Mouse (Mus musculus): Measurements from ENCODE around the gene Rec8. TPM values are rescaled to one million over a fixed set of nuclear protein-coding genes. Genes with fewer than 3 reads are reported as not detected.

Gene Rec8
- total RNA-seq, 1 experiment from 2014 or later, result 8.1 TPM

DNA sequence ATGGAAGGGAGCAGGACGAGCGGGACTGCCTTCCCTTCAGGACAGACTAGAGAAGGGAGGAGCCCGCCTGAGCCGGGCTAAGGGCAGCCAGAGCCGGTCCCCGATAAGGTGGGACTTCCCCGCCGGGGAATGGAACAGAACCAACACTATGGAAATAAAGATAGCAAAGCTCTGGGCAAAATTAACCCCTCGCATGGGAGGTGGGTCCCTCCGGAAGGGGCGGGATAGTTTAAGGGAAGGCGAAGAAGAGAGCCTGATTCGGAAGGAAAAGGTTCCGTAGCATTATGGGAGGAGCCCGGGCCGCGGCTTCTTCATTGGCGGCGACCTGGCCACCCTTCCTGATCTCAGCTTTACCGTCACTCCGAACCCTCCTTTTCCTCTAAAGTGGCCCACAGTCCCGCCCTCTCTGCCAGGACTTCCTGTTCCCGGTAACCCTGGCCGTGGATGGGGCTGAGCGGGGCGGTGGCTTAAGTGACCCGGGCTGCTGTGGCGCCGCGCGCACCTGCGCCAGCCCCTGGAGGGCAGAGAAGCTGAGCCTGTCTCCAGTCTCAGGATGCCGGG is 26.4 kb upstream of the Rec8 start, which contains the start of gene Rnf31:
TSS of gene Rnf31 (plus strand) at position 378 of the 561 bp plus-strand sequence.
- peak; percentile 85 for ATAC-seq (replicated peaks; ENCODE audit: low read depth, poor library complexity, severe bottlenecking)

DNA sequence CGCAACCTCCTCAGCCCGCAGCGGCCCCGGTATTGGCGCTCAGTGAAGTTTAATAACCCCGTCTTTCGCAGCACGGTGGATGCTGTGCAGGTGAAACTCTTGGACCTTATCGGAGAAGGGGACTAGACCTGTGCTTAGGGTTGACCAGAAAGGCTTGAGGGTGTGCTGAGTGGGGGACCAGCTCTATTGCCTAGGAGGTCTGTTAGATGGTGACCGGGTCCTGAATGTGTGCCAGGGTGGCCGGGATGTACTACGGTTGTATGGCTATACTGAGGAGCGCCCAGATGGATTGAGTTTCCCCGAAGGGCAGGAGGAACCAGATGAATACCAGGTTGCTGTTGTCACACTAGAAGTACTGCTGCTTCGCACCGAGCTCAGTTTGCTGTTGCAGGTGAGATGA is 25.6 kb upstream of the Rec8 start:
- no peak for ATAC-seq (replicated peaks; ENCODE audit: low read depth, poor library complexity, severe bottlenecking)

GRCm38 (mm10) chr14:55596036-55596690 is 21.7 kb upstream of the Rec8 start:
- no peak for ATAC-seq (replicated peaks; ENCODE audit: low read depth, poor library complexity, severe bottlenecking)

GRCm38 (mm10) chr14:55598521-55599390 is 19.1 kb upstream of the Rec8 start:
- ATAC-seq (replicated peaks; ENCODE audit: low read depth, poor library complexity, severe bottlenecking), result no peak

DNA sequence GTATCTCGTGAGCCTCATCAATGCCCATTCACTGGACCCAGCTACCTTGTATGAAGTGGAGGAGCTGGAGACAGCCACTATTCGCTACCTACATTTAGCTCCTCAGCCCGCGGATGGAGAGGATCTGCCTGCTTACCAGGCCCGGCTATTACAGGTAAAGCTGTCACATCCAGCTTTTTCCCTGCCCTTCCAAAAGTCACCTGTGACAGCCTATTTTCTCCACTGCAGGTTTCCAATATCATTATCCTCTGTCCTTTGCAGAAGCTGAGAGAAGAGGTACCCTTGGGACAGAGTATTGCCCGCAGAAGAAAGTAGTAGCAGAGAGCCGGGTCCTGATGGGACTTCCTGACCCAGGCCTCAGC is 14.6 kb upstream of the Rec8 start, which contains the start of gene Irf9:
TSS of gene Irf9 (plus strand) at position 301 of the 362 bp plus-strand sequence.
- 0 out of 2 replicates have a peak, but pooled peaks have one; percentile 16 for ATAC-seq (replicated peaks; ENCODE audit: low read depth, poor library complexity, severe bottlenecking)

GRCm38 (mm10) chr14:55603633-55604576 is 13.9 kb upstream of the Rec8 start:
- peak; percentile 93 for ATAC-seq (replicated peaks; ENCODE audit: low read depth, poor library complexity, severe bottlenecking)

GRCm38 (mm10) chr14:55604823-55605222 is 13.0 kb upstream of the Rec8 start:
- ATAC-seq (replicated peaks; ENCODE audit: low read depth, poor library complexity, severe bottlenecking), result no peak

DNA sequence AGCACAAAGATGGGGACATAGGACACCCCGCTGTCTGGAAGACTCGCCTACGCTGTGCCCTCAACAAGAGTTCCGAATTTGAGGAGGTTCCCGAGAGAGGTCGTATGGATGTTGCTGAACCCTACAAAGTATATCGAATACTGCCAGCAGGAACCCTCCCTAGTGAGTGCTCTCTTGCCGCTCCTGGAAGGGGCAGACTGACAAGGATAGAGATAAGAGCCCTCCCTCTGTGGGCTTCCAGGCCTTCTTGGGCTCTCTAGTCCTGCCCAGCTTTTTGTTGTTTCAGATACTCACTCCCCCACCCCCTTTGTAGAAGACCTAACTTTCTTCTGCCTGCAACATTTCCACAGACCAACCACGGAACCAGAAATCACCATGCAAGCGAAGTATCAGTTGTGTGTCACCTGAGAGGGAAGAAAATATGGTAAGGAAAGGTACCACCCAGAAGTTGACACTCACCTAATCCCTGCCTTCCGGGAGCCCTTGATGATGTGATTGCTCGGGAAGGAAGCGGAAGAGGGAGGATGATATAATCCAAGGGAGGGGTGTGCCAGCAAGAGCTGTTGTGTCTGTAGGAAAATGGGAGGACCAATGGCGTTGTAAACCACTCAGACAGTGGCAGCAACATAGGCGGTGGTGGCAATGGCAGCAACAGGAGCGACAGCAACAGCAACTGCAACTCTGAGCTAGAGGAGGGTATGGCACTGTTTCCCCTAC is 11.9 kb upstream of the Rec8 start:
- no peak for ATAC-seq (replicated peaks; ENCODE audit: low read depth, poor library complexity, severe bottlenecking)

DNA sequence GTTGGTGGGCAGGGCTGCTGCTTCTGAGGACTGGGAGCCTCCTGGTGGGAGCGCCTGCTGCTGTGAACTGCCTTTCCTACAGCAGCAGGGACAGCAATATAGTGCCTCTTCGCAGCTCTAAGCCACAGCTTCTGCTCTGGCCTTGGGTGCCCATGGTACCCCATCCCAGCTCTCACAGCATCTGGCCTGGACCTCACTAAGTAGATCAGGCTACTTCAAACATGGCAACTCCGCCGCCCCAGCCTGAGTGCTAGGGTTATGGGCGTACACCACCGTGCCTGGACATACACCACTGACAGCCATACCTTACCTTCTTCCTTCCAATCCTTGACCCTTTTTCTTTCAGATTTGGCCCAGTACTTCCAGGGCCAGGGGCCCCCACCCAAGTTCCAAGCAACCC is 9.5 kb upstream of the Rec8 start:
- no peak for ATAC-seq (replicated peaks; ENCODE audit: low read depth, poor library complexity, severe bottlenecking)

DNA sequence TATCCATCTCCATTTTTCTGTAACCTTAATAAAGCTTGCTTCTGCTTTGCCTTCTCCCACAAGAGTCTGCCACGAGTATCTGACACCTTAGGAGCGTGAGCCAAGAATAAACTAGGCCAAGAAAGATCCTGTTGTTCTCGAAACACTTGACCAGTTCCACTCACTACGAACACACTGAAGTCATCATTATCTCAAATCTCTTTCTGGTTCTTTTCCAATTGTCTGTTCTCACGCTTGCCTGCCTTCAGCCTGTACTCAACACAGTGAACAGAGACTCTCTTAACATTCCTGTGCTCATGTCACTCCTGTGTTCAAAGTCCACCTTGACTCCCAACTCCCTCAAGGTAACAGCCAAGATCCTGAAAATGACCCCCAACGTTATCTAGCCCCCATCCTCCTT is 4.5 kb upstream of the Rec8 start:
- ATAC-seq (replicated peaks; ENCODE audit: low read depth, poor library complexity, severe bottlenecking), result no peak

DNA sequence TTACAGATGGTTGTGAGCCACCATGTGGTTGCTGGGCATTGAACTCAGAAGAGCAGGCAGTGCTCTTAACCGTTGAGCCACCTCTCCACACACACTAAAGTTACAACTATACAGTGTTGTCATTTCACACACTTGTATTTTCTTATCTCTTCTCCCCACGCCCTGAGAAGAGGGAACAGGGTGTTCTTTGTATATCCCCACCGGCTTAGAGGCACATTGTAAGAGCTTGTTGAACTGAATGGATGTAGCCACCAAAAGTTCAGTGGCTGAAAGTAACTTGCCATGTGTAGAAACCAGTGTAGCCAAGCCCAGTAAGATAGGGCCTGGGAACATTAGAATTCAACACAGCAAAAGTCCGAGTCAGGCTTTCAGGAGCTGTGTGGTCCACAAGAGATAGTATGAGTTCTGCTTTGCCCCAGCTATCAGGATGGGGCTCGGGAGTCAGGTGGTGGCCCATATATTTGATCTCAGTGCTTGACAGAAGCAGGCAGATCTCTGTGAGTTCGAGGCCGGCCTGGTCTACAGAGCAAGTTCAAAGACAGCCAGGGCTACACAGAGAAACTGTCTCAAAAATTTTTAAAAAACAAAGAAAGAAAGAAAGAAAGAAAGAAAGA is 3.2 kb upstream of the Rec8 start:
- ATAC-seq (replicated peaks; ENCODE audit: low read depth, poor library complexity, severe bottlenecking), result peak; percentile 13; the same call in 1 of the 2 replicates

- ATAC-seq (replicated peaks; ENCODE audit: low read depth, poor library complexity, severe bottlenecking), result no peak
Measured at GRCm38 (mm10) chr14:55615876-55616275, 2.0 kb upstream of the Rec8 start.

DNA sequence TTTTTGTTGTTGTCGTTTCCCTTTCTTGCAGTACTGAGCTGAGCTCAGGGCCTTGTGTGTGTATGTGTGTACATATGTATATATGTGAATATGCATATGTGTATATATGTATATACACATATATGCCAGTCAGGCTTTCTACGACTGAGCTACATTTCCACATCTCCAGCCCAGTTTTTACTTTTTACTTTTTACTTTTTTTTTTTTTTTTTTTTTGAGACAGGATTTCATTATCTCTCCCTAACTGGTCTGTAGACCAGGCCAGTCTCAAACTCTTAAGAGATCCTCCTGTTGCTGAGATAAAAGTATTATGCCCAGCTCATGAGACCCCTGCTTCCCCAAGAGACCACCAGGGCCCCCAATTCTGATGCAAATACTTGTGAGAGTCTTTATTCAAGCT is 993 bp upstream of the Rec8 start:
- no peak for ATAC-seq (replicated peaks; ENCODE audit: low read depth, poor library complexity, severe bottlenecking)

DNA sequence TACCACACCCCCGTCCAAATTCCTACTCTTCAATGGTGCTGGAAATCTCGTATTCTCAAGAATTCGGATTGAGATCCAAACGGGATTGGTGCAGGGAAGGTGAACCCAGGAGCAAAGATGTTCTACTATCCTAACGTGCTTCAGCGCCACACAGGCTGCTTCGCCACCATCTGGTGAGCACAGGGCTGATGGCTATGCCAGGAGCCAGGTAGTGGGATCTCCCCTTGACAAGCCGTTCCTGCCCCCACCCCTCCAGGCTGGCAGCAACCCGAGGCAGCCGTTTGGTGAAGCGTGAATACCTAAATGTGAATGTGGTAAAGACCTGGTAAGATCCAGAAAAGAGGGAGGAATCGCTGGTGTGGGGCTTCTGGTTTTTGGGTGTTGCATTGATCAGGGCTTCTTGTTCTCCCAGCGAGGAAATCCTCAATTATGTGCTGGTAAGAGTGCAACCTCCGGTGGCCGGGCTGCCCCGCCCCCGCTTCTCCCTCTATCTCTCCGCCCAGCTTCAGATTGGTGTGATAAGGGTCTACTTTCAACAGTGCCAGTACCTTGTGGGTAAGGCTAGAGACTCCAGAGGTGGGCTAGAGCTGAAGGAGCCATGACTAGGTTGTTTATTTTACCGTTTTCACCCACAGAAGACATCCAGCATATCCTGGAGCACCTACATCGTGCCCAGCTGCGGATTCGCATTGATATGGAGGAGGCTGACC is 804 bp downstream of the Rec8 start:
- ATAC-seq (replicated peaks; ENCODE audit: low read depth, poor library complexity, severe bottlenecking), result peak; percentile 63

GRCm38 (mm10) chr14:55628077-55628827 is 10.4 kb downstream of the Rec8 start:
- ATAC-seq (replicated peaks; ENCODE audit: low read depth, poor library complexity, severe bottlenecking), result no peak

DNA sequence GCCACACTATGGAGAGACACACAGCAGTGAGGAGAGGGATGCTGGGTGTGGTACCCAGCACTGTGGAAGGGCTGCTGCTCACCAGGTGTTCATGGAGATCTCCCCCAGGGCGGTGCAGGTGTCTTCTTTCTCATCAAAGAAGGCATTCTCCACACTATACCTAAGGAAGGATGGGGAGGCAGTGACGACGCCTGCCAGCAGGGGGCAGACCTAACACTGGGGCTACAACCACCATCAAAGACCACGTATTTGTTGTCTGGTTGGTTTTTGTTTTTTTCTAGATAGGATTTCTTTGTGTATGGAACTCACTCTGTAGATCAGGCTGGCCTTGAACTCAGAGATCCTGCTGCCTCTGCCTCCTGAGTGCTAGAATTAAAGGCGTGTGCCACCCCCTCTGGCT is 11.5 kb downstream of the Rec8 start:
- ATAC-seq (replicated peaks; ENCODE audit: low read depth, poor library complexity, severe bottlenecking), result peak; percentile 75

- peak; percentile 34 for ATAC-seq (replicated peaks; ENCODE audit: low read depth, poor library complexity, severe bottlenecking)
Measured at GRCm38 (mm10) chr14:55634874-55635522, 17.2 kb downstream of the Rec8 start.

Measured in common myeloid progenitor, adult 5-6 weeks (primary cell).